Mouse (Mus musculus) NIH3T3 (cell line): ENCODE results near the gene Gba.
"Not testable (repeated sequence)": the region's sequence is repeated elsewhere in the genome, so short reads cannot be mapped to it uniquely, and the experiment has no call there.

Experiments
- DNase-seq: peaks from one replicate; pipeline ENCODE4 v3.0.0-alpha.2; 2012; ENCODE audit warnings: low read depth

The Gba gene

GRCm38 (mm10) chr3:89202253-89203141, at the start of gene Gba:
Gene Gba (plus strand): TSS chr3:89202928.
- peak; percentile 97 for DNase-seq

- DNase-seq, result no peak
Measured at GRCm38 (mm10) chr3:89156951-89157350, 45.8 kb upstream of the Gba start.

- DNase-seq, result no peak
Measured at GRCm38 (mm10) chr3:89158651-89159050, 44.1 kb upstream of the Gba start.

- peak; percentile 72 for DNase-seq
Measured at GRCm38 (mm10) chr3:89159211-89159610, 43.5 kb upstream of the Gba start.

- DNase-seq, result peak; percentile 85
Measured at GRCm38 (mm10) chr3:89159616-89160344, 42.9 kb upstream of the Gba start, which contains the start of gene Hcn3. Gene Hcn3 (minus strand): TSS chr3:89160196.

- DNase-seq, result not testable (repeated sequence)
Measured at GRCm38 (mm10) chr3:89161207-89161606, 41.5 kb upstream of the Gba start.

GRCm38 (mm10) chr3:89161786-89162185, 40.9 kb upstream of the Gba start:
- no peak for DNase-seq

GRCm38 (mm10) chr3:89163123-89163522, 39.6 kb upstream of the Gba start:
- peak; percentile 88 for DNase-seq

GRCm38 (mm10) chr3:89163643-89164245, 39.0 kb upstream of the Gba start:
- DNase-seq, result no peak

GRCm38 (mm10) chr3:89164506-89165267, 38.0 kb upstream of the Gba start, which contains the start of gene Clk2:
Gene Clk2 (plus strand): TSS chr3:89164795.
- peak; percentile 96 for DNase-seq

- DNase-seq, result peak; percentile 20
Measured at GRCm38 (mm10) chr3:89165268-89165870, 37.4 kb upstream of the Gba start.

GRCm38 (mm10) chr3:89166945-89167344, 35.8 kb upstream of the Gba start:
- DNase-seq, result no peak

GRCm38 (mm10) chr3:89174844-89175243, 27.9 kb upstream of the Gba start:
- no peak for DNase-seq

- no peak for DNase-seq
Measured at GRCm38 (mm10) chr3:89175544-89175943, 27.2 kb upstream of the Gba start.

GRCm38 (mm10) chr3:89176421-89176820, 26.3 kb upstream of the Gba start:
- DNase-seq, result no peak

- DNase-seq, result peak; percentile 97
Measured at GRCm38 (mm10) chr3:89177242-89178106, 25.3 kb upstream of the Gba start, which contains the start of gene Scamp3. Gene Scamp3 (plus strand): TSS chr3:89177473.

GRCm38 (mm10) chr3:89178107-89178385, 24.7 kb upstream of the Gba start:
- no peak for DNase-seq

GRCm38 (mm10) chr3:89179056-89179455, 23.7 kb upstream of the Gba start:
- DNase-seq, result no peak

- no peak for DNase-seq
Measured at GRCm38 (mm10) chr3:89181749-89182500, 20.8 kb upstream of the Gba start.
